Mouse (Mus musculus): ENCODE measurements around the gene Plxnc1. TPM values are rescaled to one million over a fixed set of nuclear protein-coding genes. Genes with fewer than 3 reads are reported as not detected.

Plxnc1 gene
- total and polyA plus RNA-seq, 2 experiments from 2014 or later = 1.4 to 9.4 TPM

GRCm38 (mm10) chr10:94985103-94985502 lies 40.5 kb upstream of the Plxnc1 start:
- ATAC-seq (ENCODE audit: insufficient read depth, low read depth) (no peak), DNase-seq (ENCODE audit: low spot score) (no peak)
- 40% methylated on average over 1 of the region's 1 CpGs for whole genome bisulfite sequencing
- Histone ChIP-seq H3K9me3 (replicated peaks; ENCODE audit: control insufficient read depth, low read length) (no peaks in the 10 kb centered on the region), H3K4me3 (ENCODE audit: low read depth, low read length) (no peak overlapping the region), H3K4me1 (ENCODE audit: control insufficient read depth, insufficient read depth) (peaks cover 1% of the 10 kb centered on the region; the same call in 1 of the 2 replicates), H3K36me3 (replicated peaks; ENCODE audit: control insufficient read depth, insufficient read depth, low read length) (no peaks in the 10 kb centered on the region), H3K9ac (replicated peaks; ENCODE audit: low read depth, low read length) (no peak overlapping the region), H3K27ac (ENCODE audit: low read depth) (no peak overlapping the region), H3K27me3 (ENCODE audit: control insufficient read depth, insufficient read depth, low read length) (no peaks in the 10 kb centered on the region), H3K4me2 (ENCODE audit: low read depth, low read length) (no peak overlapping the region)
- TF ChIP-seq EP300 (IDR thresholded peaks at IDR 0.05; ENCODE audit: low read depth) = no peak
- no peak for TF ChIP-seq CTCF (IDR thresholded peaks at IDR 0.05; ENCODE audit: low read depth)

GRCm38 (mm10) chr10:94982528-94982927 lies 37.9 kb upstream of the Plxnc1 start:
- Histone ChIP-seq H3K36me3 (replicated peaks; ENCODE audit: control insufficient read depth, insufficient read depth, low read length) (no peaks in the 10 kb centered on the region), H3K4me2 (ENCODE audit: low read depth, low read length) (no peak overlapping the region), H3K27me3 (ENCODE audit: control insufficient read depth, insufficient read depth, low read length) (no peaks in the 10 kb centered on the region), H3K9ac (replicated peaks; ENCODE audit: low read depth, low read length) (no peak overlapping the region), H3K27ac (ENCODE audit: low read depth) (no peak overlapping the region), H3K4me3 (ENCODE audit: low read depth, low read length) (no peak overlapping the region), H3K9me3 (replicated peaks; ENCODE audit: control insufficient read depth, low read length) (no peaks in the 10 kb centered on the region), H3K4me1 (ENCODE audit: control insufficient read depth, insufficient read depth) (no peaks in the 10 kb centered on the region)
- WGBS = 81% methylated on average over 8 of the region's 8 CpGs
- no peak for DNase-seq (ENCODE audit: low spot score)
- TF ChIP-seq CTCF (IDR thresholded peaks at IDR 0.05; ENCODE audit: low read depth) = no peak
- no peak for TF ChIP-seq EP300 (IDR thresholded peaks at IDR 0.05; ENCODE audit: low read depth)
- no peak for ATAC-seq (ENCODE audit: insufficient read depth, low read depth)

- WGBS = 41% methylated on average over 12 of the region's 12 CpGs
- Histone ChIP-seq H3K9ac (replicated peaks; ENCODE audit: low read depth, low read length) (no peak overlapping the region), H3K4me3 (ENCODE audit: low read depth, low read length) (no peak overlapping the region), H3K9me3 (replicated peaks; ENCODE audit: control insufficient read depth, low read length) (no peaks in the 10 kb centered on the region), H3K36me3 (replicated peaks; ENCODE audit: control insufficient read depth, insufficient read depth, low read length) (no peaks in the 10 kb centered on the region), H3K4me2 (ENCODE audit: low read depth, low read length) (no peak overlapping the region), H3K4me1 (ENCODE audit: control insufficient read depth, insufficient read depth) (no peaks in the 10 kb centered on the region), H3K27me3 (ENCODE audit: control insufficient read depth, insufficient read depth, low read length) (no peaks in the 10 kb centered on the region), H3K27ac (ENCODE audit: low read depth) (no peak overlapping the region)
- TF ChIP-seq CTCF (IDR thresholded peaks at IDR 0.05; ENCODE audit: low read depth) = no peak
- no peak for TF ChIP-seq EP300 (IDR thresholded peaks at IDR 0.05; ENCODE audit: low read depth)
- no peak for DNase-seq (ENCODE audit: low spot score)
- no peak for ATAC-seq (ENCODE audit: insufficient read depth, low read depth)
These were observed 37.0 kb upstream of the Plxnc1 start for GRCm38 (mm10) chr10:94981466-94982138.

- H3K27ac ChIP-seq (ENCODE audit: low read depth) = no peak overlapping the region
- H3K4me2 ChIP-seq (ENCODE audit: low read depth, low read length) = no peak overlapping the region
- H3K36me3 ChIP-seq (replicated peaks; ENCODE audit: control insufficient read depth, insufficient read depth, low read length) = no peaks in the 10 kb centered on the region
- peaks cover 8% of the 10 kb centered on the region; the same call in 1 of the 2 replicates for H3K4me1 ChIP-seq (ENCODE audit: control insufficient read depth, insufficient read depth)
- no peaks in the 10 kb centered on the region for H3K9me3 ChIP-seq (replicated peaks; ENCODE audit: control insufficient read depth, low read length)
- ATAC-seq (ENCODE audit: insufficient read depth, low read depth) (no peak), DNase-seq (ENCODE audit: low spot score) (no peak)
- no peak overlapping the region for H3K4me3 ChIP-seq (ENCODE audit: low read depth, low read length)
- H3K27me3 ChIP-seq (ENCODE audit: control insufficient read depth, insufficient read depth, low read length) = no peaks in the 10 kb centered on the region
- no peak overlapping the region for H3K9ac ChIP-seq (replicated peaks; ENCODE audit: low read depth, low read length)
- TF ChIP-seq EP300 (IDR thresholded peaks at IDR 0.05; ENCODE audit: low read depth) = no peak
- TF ChIP-seq CTCF (IDR thresholded peaks at IDR 0.05; ENCODE audit: low read depth) = no peak
- WGBS = 56% methylated on average over 5 of the region's 5 CpGs
These were observed 33.7 kb upstream of the Plxnc1 start for GRCm38 (mm10) chr10:94978265-94978822.

GRCm38 (mm10) chr10:94976329-94976728 lies 31.7 kb upstream of the Plxnc1 start:
- Histone ChIP-seq H3K4me3 (ENCODE audit: low read depth, low read length) (no peak overlapping the region), H3K27me3 (ENCODE audit: control insufficient read depth, insufficient read depth, low read length) (no peaks in the 10 kb centered on the region), H3K4me1 (ENCODE audit: control insufficient read depth, insufficient read depth) (peaks cover 8% of the 10 kb centered on the region; the same call in 1 of the 2 replicates), H3K36me3 (replicated peaks; ENCODE audit: control insufficient read depth, insufficient read depth, low read length) (no peaks in the 10 kb centered on the region), H3K27ac (ENCODE audit: low read depth) (no peak overlapping the region), H3K4me2 (ENCODE audit: low read depth, low read length) (no peak overlapping the region), H3K9me3 (replicated peaks; ENCODE audit: control insufficient read depth, low read length) (no peaks in the 10 kb centered on the region), H3K9ac (replicated peaks; ENCODE audit: low read depth, low read length) (no peak overlapping the region)
- WGBS = 57% methylated on average over 5 of the region's 5 CpGs
- ATAC-seq (ENCODE audit: insufficient read depth, low read depth) = no peak
- TF ChIP-seq CTCF (IDR thresholded peaks at IDR 0.05; ENCODE audit: low read depth) = peak; percentile 30; the same call in 1 of the 2 replicates
- TF ChIP-seq EP300 (IDR thresholded peaks at IDR 0.05; ENCODE audit: low read depth) = no peak
- DNase-seq (ENCODE audit: low spot score) = no peak

Data from heart, postnatal 0 days (tissue).